Mouse (Mus musculus): ENCODE data around the gene Olfr1314.

DNA sequence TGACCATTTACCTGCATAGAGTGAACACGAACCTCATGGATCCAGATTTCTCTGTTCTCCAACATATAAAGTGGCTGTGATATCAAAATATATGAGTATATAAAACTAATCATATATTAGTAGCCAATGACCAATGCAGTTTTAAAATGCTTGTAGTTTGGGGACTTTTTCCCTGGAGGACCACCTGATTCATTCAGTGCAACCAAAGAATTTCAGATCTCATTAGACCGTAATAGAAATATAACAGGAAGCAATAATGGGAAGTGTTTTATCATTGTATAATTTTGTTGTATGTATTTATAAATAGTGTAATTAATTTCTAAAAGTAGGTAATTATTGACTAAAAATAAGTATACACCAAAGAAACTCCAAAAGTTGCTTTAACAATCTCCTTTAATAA is 38.3 kb upstream of the Olfr1314 start, which contains the start of gene Olfr1316:
- TF ChIP-seq HCFC1 (IDR thresholded peaks at IDR 0.05; ENCODE audit: borderline replicate concordance, insufficient read depth, low read length) (no peak), MAFK (IDR thresholded peaks at IDR 0.05; ENCODE audit: insufficient read depth, low read depth, low read length) (no peak), CHD2 (IDR thresholded peaks at IDR 0.05; ENCODE audit: low read depth, low read length) (no peak), ZNF384 (IDR thresholded peaks at IDR 0.05; ENCODE audit: low read depth, low read length) (no peak)

Measured in ES-E14 (cell line).